Mouse (Mus musculus) hindbrain, embryonic 10.5 days (tissue): ENCODE measurements around the gene BC037034. TPM values are rescaled to one million over a fixed set of nuclear protein-coding genes. Genes with fewer than 3 reads are reported as not detected.
A peak's percentile ranks its signal among the peaks of the same experiment; 100 is the strongest.

Experiments
- DNase-seq: peaks from one replicate; pipeline ENCODE4 v3.0.0-alpha.2; 2017; ENCODE audit warnings: low spot score
- H3K27ac ChIP-seq: fragments of 300-500 bp; sonication (generic); 2 replicates; pipeline ENCODE4 v1.5.1; 2016; ENCODE audit warnings: mild to moderate bottlenecking, moderate library complexity
- H3K27me3 ChIP-seq: fragments of 300-500 bp; sonication (generic); 2 replicates; pipeline ENCODE4 v1.6.1; 2016; ENCODE audit warnings: mild to moderate bottlenecking; ENCODE audit not compliant: poor library complexity, insufficient read depth, severe bottlenecking
- H3K36me3 ChIP-seq: fragments of 300-500 bp; sonication (generic); 2 replicates; pipeline ENCODE4 v1.6.1; 2016; ENCODE audit warnings: mild to moderate bottlenecking, moderate library complexity
- H3K4me1 ChIP-seq: fragments of 300-500 bp; sonication (generic); replicated peaks from 2 replicates; pipeline ENCODE4 v1.6.1; 2016; ENCODE audit warnings: mild to moderate bottlenecking
- H3K4me3 ChIP-seq: fragments of 300-500 bp; sonication (generic); 2 replicates; pipeline ENCODE4 v1.5.1; 2016; ENCODE audit warnings: mild to moderate bottlenecking, moderate library complexity
- H3K9me3 ChIP-seq: fragments of 300-500 bp; sonication (generic); 2 replicates; pipeline ENCODE4 v1.6.1; 2016; ENCODE audit warnings: mild to moderate bottlenecking, moderate library complexity
- whole genome bisulfite sequencing: fragments of 180-500 bp; shearing (Covaris S2); methylation state at CpG from one replicate; pipeline ENCODE4 v1.1.7; 2016; 5-methylcytosine and 5-hydroxymethylcytosine counted together
- polyA plus RNA-seq: library from polyadenylated mRNA; unstranded; fragments of >200 nt; fragmentation: Nextera tagmentation; extraction: Ambion mirVana; gene quantifications from 2 replicates; pipeline ENCODE4 v1.2.1, GENCODE M21; 2016

BC037034 gene
- polyA plus RNA-seq, 1 experiment from 2014 or later, result 10.1 TPM

DNA sequence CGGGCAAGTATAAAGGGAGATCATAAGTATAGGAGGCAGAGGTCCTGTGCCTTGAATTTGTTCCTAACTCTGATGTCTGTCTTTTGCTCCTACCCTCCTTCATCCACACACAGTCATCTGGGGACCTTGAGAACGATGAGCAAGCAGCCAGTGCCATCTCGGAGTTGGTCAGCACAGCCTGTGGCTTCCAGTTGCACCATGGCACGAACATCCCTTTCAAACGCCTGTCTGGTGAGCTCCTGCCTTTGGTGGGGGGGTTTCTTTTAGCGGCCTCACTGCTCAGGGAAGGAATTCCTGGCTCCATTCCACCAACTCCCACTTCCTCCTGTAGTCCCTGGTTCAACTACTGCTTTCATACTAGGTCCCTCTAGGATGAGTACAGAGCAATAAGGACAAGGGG, 5.3 kb downstream of the BC037034 start:
- H3K4me1 ChIP-seq, result peaks cover 47% of the 10 kb centered on the region
- no peaks in the 10 kb centered on the region for H3K9me3 ChIP-seq
- DNase-seq, result no peak
- H3K27me3 ChIP-seq, result no peaks in the 10 kb centered on the region
- no peak overlapping the region for H3K4me3 ChIP-seq
- H3K36me3 ChIP-seq, result peaks cover 56% of the 10 kb centered on the region
- H3K27ac ChIP-seq, result no peak overlapping the region
- WGBS, result 87% methylated on average over 6 of the region's 6 CpGs

DNA sequence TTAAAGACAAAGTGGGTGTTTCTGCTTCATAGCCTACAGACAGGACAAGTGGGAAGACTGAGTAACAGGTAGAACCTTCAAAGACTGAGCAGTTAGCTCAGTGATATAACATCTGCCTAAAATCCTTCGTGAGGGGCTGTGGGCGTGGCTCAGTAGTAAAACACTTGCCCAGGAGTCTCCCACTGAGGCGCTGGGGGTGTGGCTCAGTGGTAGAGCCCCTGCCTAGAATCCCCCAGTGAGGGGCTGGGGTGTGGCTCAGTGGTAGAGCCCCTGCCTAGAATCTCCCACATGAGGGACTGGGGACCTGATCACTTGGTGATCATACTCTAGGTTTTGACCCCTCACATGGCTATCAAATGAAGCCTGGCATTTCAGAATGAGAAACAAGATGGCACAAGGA, 5.8 kb downstream of the BC037034 start:
- no peak overlapping the region for H3K27ac ChIP-seq
- H3K36me3 ChIP-seq, result peaks cover 56% of the 10 kb centered on the region
- 90% methylated on average over 3 of the region's 3 CpGs for WGBS
- H3K4me1 ChIP-seq, result peaks cover 43% of the 10 kb centered on the region
- DNase-seq, result no peak
- no peak overlapping the region for H3K4me3 ChIP-seq
- no peaks in the 10 kb centered on the region for H3K27me3 ChIP-seq
- H3K9me3 ChIP-seq, result 0 out of 2 replicates have a peak, but pooled peaks cover under 1% of the 10 kb centered on the region

DNA sequence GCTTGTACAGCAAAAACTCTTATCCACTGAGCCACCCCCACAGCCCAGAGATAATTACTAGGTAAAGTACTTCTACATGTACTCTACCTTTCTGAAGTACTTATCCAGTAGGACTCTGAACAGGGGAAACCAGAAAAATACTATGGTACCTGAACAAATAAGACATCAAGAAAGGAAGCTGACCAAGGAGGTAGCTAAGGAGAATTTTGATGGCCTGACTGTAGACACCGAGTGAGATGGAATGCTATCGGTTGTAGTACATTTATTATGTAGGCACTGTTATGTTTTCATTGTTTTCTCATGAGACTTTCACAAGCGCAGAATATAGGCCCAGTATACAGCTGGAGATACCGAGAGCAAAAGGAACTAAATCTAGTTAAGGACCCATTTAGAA, 6.3 kb downstream of the BC037034 start:
- H3K9me3 ChIP-seq, result 0 out of 2 replicates have a peak, but pooled peaks cover 3% of the 10 kb centered on the region
- H3K27me3 ChIP-seq, result no peaks in the 10 kb centered on the region
- peaks cover 55% of the 10 kb centered on the region for H3K36me3 ChIP-seq
- no peak overlapping the region for H3K4me3 ChIP-seq
- no peak for DNase-seq
- H3K4me1 ChIP-seq, result peaks cover 38% of the 10 kb centered on the region
- WGBS, result 93% methylated on average over 4 of the region's 4 CpGs
- no peak overlapping the region for H3K27ac ChIP-seq

DNA sequence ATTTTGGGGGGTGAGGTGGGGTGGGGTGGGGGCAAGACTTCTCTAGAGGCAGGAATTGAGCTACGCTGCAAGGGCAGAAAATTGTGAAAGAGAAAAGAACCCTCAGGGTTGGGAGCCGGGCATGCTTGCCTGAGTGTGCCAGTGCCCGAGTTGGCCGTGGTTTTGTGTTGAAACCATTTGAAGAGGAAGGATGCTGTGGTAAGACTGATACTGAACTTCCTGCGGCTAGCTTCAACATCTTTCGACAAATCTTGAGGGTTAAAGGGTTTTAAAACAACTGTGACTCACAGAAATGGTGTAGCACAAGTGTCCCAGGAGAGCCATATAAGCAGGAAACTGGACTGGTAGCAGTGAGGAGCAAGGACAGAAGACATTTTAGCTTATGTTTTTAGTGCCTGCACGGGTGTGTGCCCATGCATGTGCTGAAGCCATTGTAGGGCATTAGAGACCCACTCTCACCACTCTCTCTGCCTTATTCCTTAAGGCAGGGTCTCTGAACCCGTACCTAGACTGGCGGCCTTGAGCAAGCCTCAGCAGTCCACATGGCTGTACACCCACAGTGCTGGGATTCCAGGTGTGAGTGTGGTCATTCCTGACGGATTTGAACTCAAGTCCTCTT, 6.8 kb downstream of the BC037034 start:
- Histone ChIP-seq H3K4me1 (peaks cover 33% of the 10 kb centered on the region), H3K27ac (no peak overlapping the region), H3K4me3 (no peak overlapping the region), H3K36me3 (peaks cover 50% of the 10 kb centered on the region), H3K27me3 (no peaks in the 10 kb centered on the region), H3K9me3 (0 out of 2 replicates have a peak, but pooled peaks cover 3% of the 10 kb centered on the region)
- WGBS, result 94% methylated on average over 10 of the region's 10 CpGs
- no peak for DNase-seq

DNA sequence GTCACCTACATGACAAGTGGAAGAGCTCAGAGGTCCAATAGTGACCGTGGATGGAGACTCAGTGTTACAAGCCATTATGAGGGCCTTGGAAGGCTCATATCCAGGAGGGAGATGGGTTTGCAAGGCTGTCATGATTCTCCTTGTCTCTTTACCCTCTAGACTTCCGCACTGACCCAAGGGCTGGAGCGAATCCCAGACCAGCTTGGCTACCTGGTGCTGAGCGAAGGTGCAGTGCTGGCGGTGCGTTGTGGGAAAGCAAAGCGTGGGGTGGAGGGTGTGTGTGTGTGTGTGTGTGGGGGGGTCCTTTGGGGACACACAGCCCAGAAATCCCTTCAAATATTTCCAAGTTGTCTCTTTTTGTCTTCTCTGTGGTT, 7.8 kb downstream of the BC037034 start:
- H3K9me3 ChIP-seq, result 0 out of 2 replicates have a peak, but pooled peaks cover 3% of the 10 kb centered on the region
- H3K4me3 ChIP-seq, result peak overlapping the region; percentile 84
- no peak for DNase-seq
- peaks cover 30% of the 10 kb centered on the region for H3K4me1 ChIP-seq
- WGBS, result 27% methylated on average over 7 of the region's 7 CpGs
- peaks cover 40% of the 10 kb centered on the region for H3K36me3 ChIP-seq
- H3K27me3 ChIP-seq, result no peaks in the 10 kb centered on the region
- peak overlapping the region; percentile 86 for H3K27ac ChIP-seq

DNA sequence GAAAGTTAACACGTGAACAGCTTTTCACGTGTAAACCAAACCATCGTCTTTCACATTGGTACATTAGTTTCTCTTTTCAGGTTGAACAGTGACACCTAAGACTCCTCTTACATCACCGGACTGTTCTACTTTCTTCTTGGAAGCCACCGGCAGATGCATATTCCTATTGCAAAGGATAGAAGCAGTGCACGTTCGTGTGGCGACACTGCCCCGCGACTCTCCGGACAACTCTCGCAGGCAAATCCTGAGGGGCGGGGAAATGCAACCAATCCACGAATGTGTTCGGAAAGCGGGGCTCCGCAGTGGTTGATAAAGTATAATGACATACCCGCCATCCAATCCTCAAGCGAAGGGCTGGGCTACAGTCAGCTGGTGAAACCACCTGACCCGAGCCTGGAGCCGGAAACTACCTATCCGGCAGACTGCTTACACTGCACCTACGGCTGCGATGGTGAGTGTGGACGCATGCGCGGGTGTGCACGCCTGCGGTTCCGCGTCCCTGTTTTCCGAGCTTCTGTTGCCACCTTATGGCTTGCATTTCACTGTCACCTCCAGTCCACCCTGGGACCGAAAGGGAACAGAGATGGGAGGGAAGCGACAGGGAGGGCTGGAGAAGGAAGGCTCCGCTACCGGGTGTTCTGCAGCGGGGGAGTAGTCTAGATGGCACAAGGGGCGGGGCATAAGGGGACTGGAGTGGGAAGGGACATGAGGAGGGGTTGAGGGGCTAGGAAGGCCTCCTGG, 8.3 kb downstream of the BC037034 start, which contains the start of gene Lamtor4:
Gene Lamtor4, plus strand, starts transcription at position 130 of the 741 bp plus-strand sequence.
- peak within 1 kb of the TSS; percentile 84 for H3K4me3 ChIP-seq
- under 1% methylated on average over 38 of the region's 38 CpGs for WGBS
- peak within 1 kb of the TSS; percentile 86 for H3K27ac ChIP-seq
- H3K9me3 ChIP-seq, result 0 out of 2 replicates have a peak, but pooled peaks cover 3% of the 10 kb centered on the region
- no peaks in the 10 kb centered on the region for H3K27me3 ChIP-seq
- H3K4me1 ChIP-seq, result peaks cover 26% of the 10 kb centered on the region
- peaks cover 35% of the 10 kb centered on the region for H3K36me3 ChIP-seq
- peak; percentile 91 for DNase-seq

DNA sequence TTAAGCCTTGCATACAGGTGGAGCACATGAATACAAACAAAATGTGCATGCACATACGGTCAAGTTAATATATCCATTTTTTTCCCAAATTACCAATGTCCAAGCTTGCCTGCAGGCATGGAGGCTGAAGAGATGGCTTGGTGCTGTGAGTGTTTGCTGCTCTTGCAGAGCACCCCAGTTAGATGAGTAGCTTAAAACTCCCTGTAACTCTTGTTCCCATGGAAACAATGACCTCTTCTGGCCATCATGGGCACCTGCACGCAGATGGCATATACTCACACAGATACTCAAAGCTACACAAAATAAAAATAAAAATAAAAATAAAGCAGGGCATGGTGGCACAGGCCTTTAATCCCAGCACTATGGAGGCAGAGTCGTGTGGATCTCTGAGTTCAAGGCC, 10.8 kb downstream of the BC037034 start:
- 0 out of 2 replicates have a peak, but pooled peaks cover 3% of the 10 kb centered on the region for H3K9me3 ChIP-seq
- no peak for DNase-seq
- no peak overlapping the region for H3K4me3 ChIP-seq
- H3K4me1 ChIP-seq, result peaks cover 17% of the 10 kb centered on the region
- WGBS, result 88% methylated on average over 3 of the region's 3 CpGs
- no peak overlapping the region for H3K27ac ChIP-seq
- peaks cover 10% of the 10 kb centered on the region; the same call in 1 of the 2 replicates for H3K36me3 ChIP-seq
- H3K27me3 ChIP-seq, result no peaks in the 10 kb centered on the region

DNA sequence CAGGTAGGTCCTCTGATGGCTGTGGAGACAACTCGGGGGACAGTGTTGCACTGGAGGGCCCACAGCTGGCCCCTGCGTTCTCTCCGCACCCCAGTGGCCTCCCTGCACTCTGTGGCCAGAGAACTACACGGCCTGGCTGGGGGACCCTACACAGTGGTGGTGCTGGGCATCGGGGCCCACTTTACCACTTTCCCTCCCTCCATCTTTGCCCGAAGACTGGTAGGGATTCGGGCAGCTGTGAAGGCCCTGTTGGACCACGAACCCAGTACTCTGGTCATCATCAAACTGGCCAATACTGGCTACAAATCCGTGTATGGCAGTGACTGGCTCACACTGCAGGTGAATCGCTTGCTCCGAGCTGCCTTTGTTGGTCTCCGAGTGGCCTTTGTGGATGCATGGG, 12.7 kb downstream of the BC037034 start:
- no peaks in the 10 kb centered on the region for H3K36me3 ChIP-seq
- H3K27ac ChIP-seq, result no peak overlapping the region
- no peak overlapping the region for H3K4me3 ChIP-seq
- 0 out of 2 replicates have a peak, but pooled peaks cover 3% of the 10 kb centered on the region for H3K9me3 ChIP-seq
- H3K27me3 ChIP-seq, result no peaks in the 10 kb centered on the region
- no peak for DNase-seq
- H3K4me1 ChIP-seq, result peaks cover 10% of the 10 kb centered on the region
- 82% methylated on average over 12 of the region's 12 CpGs for WGBS

DNA sequence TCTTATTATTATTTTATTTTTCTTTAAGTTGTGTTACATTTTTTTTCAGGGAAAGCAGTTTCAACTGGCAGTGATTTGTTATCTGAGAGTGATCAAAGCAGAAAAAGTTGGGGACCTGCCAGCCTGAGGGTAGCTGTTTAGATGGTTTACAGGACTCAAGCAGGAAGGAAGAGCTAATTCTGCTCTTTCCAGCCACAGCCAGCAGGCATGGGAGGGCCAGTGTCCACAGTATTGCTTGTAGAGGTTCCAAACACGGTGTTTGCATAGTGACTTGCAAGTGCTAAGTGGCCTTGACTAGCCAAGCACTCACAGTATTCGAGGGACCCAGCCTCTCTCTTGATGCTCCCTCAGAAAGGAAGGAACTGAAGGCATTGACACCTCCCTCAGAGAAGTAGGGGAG, 22.3 kb downstream of the BC037034 start:
- H3K27me3 ChIP-seq, result no peaks in the 10 kb centered on the region
- WGBS, result 50% methylated on average over 2 of the region's 2 CpGs
- no peaks in the 10 kb centered on the region for H3K36me3 ChIP-seq
- no peak overlapping the region for H3K27ac ChIP-seq
- DNase-seq, result no peak
- no peak overlapping the region for H3K4me3 ChIP-seq
- no peaks in the 10 kb centered on the region for H3K4me1 ChIP-seq
- H3K9me3 ChIP-seq, result no peaks in the 10 kb centered on the region

DNA sequence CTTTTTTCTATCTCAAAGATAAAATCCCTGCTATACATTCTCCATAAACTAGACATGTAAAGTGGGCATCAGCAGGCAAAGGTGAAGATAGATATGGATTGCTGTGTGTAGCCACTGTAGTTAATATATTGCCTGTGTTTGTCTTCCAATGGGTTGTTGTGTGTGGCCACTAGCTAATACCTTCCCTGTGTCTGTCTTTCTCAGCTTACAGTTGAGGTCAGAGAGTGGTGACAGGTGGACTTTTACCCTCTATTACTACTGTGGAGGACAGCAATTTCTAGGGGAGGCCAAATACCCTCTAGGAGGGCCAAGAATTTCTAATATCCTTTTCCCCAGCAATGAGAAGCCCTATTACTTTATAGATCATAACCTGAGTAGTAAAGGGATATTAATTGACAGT, 29.6 kb downstream of the BC037034 start:
- no peaks in the 10 kb centered on the region for H3K4me1 ChIP-seq
- H3K9me3 ChIP-seq, result no peaks in the 10 kb centered on the region
- H3K27me3 ChIP-seq, result no peaks in the 10 kb centered on the region
- no peaks in the 10 kb centered on the region for H3K36me3 ChIP-seq
- no peak overlapping the region for H3K27ac ChIP-seq
- DNase-seq, result no peak
- no peak overlapping the region for H3K4me3 ChIP-seq

DNA sequence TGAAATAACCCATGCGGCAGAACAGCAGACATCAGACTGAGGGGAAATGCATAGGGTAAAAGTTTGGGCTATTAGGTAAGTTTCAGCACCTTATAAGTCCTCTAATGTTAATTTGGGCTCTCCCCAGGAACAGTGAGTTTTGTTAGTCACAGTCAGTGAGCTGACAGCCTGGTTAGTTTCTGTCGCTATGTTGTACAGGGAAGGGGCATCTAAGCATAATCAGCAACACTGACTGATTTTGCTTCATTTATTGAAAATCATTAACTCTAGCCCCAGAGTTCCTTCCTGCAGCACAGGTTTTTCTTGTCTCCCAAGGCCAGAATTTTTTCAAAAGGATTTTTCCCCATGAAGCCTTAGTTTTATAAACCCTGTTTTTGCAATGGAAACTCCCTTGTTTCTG, 30.1 kb downstream of the BC037034 start:
- Histone ChIP-seq H3K4me3 (no peak overlapping the region), H3K27me3 (no peaks in the 10 kb centered on the region), H3K27ac (no peak overlapping the region), H3K36me3 (no peaks in the 10 kb centered on the region), H3K4me1 (no peaks in the 10 kb centered on the region), H3K9me3 (no peaks in the 10 kb centered on the region)
- 81% methylated on average over 2 of the region's 2 CpGs for WGBS
- DNase-seq, result no peak

DNA sequence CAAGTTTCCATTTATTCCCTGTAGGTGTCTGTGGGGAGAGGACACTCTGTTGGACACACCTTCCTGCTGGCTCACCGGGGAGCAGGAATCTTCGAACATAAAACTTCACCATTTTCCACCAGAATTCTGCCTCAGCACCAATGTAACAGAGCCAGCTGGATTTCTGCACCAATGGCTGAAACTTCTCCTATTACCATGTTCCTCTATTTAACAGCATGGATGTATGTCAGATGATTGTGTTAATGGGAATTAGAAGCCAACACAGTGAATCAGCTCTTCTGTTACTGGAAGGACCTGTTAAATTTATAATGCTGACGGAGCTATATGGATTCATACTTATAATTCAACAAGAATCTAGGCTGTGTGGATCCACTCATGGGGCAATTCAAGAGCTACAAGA, 34.3 kb downstream of the BC037034 start:
- Histone ChIP-seq H3K4me3 (no peak overlapping the region), H3K36me3 (no peaks in the 10 kb centered on the region), H3K9me3 (no peaks in the 10 kb centered on the region), H3K27me3 (no peaks in the 10 kb centered on the region), H3K4me1 (no peaks in the 10 kb centered on the region), H3K27ac (no peak overlapping the region)
- WGBS, result 93% methylated on average over 3 of the region's 3 CpGs
- DNase-seq, result no peak

DNA sequence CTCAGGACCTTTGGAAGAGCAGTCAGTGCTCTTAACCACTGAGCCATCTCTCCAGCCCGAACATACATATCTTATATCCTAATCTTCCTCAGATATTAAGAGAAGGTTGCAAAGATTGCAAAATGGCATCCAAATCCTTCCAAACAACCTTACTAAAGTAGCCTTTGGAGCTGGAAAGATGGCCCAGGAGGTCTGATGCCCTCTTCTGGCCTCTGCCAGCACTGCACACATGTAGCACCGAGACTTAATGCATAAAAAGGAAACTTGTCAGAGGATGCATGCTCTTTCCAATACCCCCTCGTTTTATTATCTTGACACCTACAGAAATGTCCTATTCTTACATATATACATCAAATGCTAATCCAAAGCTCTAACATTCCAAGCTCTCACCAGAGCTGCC, 35.8 kb downstream of the BC037034 start:
- WGBS, result 64% methylated on average over 3 of the region's 3 CpGs
- peak; percentile 7 for DNase-seq

More for the DNA sequence above, 35.8 kb downstream of the BC037034 start:
- H3K27me3 ChIP-seq, result no peaks in the 10 kb centered on the region
- H3K27ac ChIP-seq, result no peak overlapping the region
- no peak overlapping the region for H3K4me3 ChIP-seq
- H3K36me3 ChIP-seq, result no peaks in the 10 kb centered on the region
- no peaks in the 10 kb centered on the region for H3K4me1 ChIP-seq
- H3K9me3 ChIP-seq, result no peaks in the 10 kb centered on the region
